Mouse (Mus musculus) hindbrain, embryonic 12.5 days (tissue): ENCODE measurements around the gene Yy1. TPM values are rescaled to one million over a fixed set of nuclear protein-coding genes. Genes with fewer than 3 reads are reported as not detected.

Experiments
- ATAC-seq: fragments of 200-750 bp; cut with Nextera tagmentation; 2 replicates; pipeline ENCODE4 v1.8.0; 2017; ENCODE audit warnings: moderate TSS enrichment; ENCODE audit not compliant: low FRiP score
- H3K27ac ChIP-seq: fragments of 300-500 bp; sonication (generic); 2 replicates; pipeline ENCODE4 v1.5.1; 2016; ENCODE audit warnings: mild to moderate bottlenecking
- H3K27me3 ChIP-seq: fragments of 300-500 bp; sonication (generic); 2 replicates; pipeline ENCODE4 v1.6.1; 2016; ENCODE audit warnings: mild to moderate bottlenecking
- H3K36me3 ChIP-seq: fragments of 300-500 bp; sonication (generic); 2 replicates; pipeline ENCODE4 v1.6.1; 2016; ENCODE audit warnings: mild to moderate bottlenecking
- H3K4me1 ChIP-seq: fragments of 300-500 bp; sonication (generic); 2 replicates; pipeline ENCODE4 v1.6.1; 2016
- H3K4me2 ChIP-seq: fragments of 300-500 bp; sonication (generic); replicated peaks from 2 replicates; pipeline ENCODE4 v1.6.1; 2016; ENCODE audit warnings: mild to moderate bottlenecking
- H3K4me3 ChIP-seq: fragments of 300-500 bp; sonication (generic); 2 replicates; pipeline ENCODE4 v1.5.1; 2016; ENCODE audit warnings: mild to moderate bottlenecking
- H3K9ac ChIP-seq: fragments of 300-500 bp; sonication (generic); 2 replicates; pipeline ENCODE4 v1.6.1; 2016; ENCODE audit warnings: mild to moderate bottlenecking, moderate library complexity
- H3K9me3 ChIP-seq: fragments of 300-500 bp; sonication (generic); replicated peaks from 2 replicates; pipeline ENCODE4 v1.6.1; 2016; ENCODE audit warnings: mild to moderate bottlenecking
- WGBS: fragments of 180-500 bp; shearing (Covaris S2); methylation state at CpG from one replicate; pipeline ENCODE4 v1.1.7; 2016; 5-methylcytosine and 5-hydroxymethylcytosine counted together
- polyA plus RNA-seq: library from polyadenylated mRNA; unstranded; fragments of >200 nt; fragmentation: Nextera tagmentation; extraction: Ambion mirVana; gene quantifications from 2 replicates; pipeline ENCODE4 v1.2.1, GENCODE M21; 2016

The Yy1 gene
- 16.2 and 18.3 TPM in 2 replicates for polyA plus RNA-seq

DNA sequence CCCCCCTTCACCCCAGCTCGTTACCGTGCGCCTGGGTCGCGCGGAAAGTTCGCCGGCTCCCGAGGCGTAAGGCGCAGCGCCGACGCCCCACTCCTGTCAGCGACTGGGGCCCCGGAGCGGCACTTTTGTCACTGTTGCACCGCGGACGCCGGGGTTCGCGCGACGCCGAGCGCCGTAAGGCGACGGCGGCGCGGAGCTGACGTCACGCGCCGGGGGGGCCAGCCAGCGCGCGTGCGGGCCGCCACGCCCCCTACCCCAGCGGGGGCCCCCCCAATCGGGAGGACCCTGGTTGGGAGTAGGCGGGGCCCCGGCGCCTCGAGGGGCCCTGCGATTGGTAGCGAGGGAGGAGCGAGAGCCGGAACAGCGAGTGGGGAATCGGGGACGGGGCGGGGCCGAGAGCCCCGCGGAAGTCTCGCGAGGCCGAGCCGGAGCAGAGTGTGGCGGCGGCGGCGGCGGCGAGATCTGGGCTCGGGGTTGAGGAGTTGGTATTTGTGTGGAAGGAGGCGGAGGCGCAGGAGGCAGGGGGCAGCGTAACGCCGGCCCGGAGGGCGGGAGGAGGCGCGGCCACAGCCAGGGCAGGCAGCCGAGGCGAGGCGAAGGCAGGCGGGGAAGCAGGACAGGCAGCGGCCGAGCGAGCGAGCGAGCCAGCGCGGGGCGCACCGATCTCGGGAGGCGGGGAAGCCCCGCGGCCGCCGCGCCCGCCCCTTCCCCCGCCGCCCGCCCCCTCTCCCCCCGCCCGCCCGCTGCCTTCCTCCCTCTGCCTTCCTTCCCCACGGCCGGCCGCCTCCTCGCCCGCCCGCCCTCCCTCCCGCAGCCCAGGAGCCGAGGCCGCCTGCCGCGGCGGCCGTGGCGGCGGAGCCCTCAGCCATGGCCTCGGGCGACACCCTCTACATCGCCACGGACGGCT lies at the start of gene Yy1:
TSS of gene Yy1 (plus strand) at position 428 of the 907 bp plus-strand sequence.
- no peaks in the 10 kb centered on the region for H3K36me3 ChIP-seq
- ATAC-seq = peak; percentile 93
- WGBS = under 1% methylated on average over 74 of the region's 127 CpGs
- peak within 1 kb of the TSS; percentile 100 for H3K27ac ChIP-seq
- no peaks in the 10 kb centered on the region for H3K9me3 ChIP-seq
- peaks cover 29% of the 10 kb centered on the region for H3K4me1 ChIP-seq
- peak within 1 kb of the TSS; percentile 99 for H3K4me3 ChIP-seq
- peak within 1 kb of the TSS; percentile 97 for H3K9ac ChIP-seq
- no peaks in the 10 kb centered on the region for H3K27me3 ChIP-seq
- H3K4me2 ChIP-seq = peak within 1 kb of the TSS; percentile 66

DNA sequence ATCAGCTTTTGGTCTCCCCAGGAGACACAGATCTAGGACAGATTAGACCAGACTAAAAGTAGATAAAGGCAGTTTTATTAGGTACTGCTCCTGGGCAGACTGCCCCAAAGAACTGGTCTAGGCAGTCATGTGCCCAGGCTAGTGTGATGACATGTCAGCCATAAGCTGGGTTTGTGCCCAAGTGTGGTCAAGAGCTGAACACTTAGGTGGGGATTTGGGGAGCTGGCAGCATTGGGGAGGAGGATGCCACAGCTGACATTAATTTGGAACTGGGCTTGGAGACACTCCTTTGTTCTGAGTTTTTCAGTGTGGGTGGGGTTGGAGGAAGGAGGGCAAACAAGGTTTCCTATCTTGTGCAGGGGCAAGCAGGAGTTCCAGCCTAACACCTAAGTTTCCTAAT lies 46.8 kb upstream of the Yy1 start:
- H3K27ac ChIP-seq = no peak overlapping the region
- no peak overlapping the region for H3K9ac ChIP-seq
- H3K4me3 ChIP-seq = no peak overlapping the region
- H3K4me2 ChIP-seq = no peak overlapping the region
- H3K36me3 ChIP-seq = no peaks in the 10 kb centered on the region
- no peaks in the 10 kb centered on the region for H3K4me1 ChIP-seq
- H3K9me3 ChIP-seq = no peaks in the 10 kb centered on the region
- H3K27me3 ChIP-seq = no peaks in the 10 kb centered on the region
- no peak for ATAC-seq

DNA sequence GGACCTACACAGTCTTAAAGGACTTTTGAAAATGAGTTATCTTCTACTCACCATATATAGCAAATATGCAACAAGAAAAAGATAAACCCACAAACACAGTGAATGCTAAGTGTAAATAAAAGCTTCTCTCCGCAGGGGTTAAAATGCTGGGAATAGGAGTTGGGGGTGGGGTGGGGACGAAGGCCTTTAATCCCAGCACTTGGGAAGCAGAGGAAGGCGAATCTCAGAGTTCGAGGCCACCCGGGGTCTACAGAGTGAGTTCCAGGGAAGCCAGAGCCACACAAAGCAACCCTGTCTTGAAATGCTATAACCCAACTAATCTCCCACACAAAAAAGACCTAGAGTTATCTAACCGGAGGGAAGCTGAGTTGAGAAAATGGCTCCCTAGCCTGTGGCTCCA lies 43.8 kb upstream of the Yy1 start:
- no peak overlapping the region for H3K9ac ChIP-seq
- H3K4me3 ChIP-seq = no peak overlapping the region
- no peaks in the 10 kb centered on the region for H3K36me3 ChIP-seq
- ATAC-seq = no peak
- WGBS = 58% methylated on average over 6 of the region's 6 CpGs
- H3K27ac ChIP-seq = no peak overlapping the region
- no peaks in the 10 kb centered on the region for H3K9me3 ChIP-seq
- H3K4me2 ChIP-seq = no peak overlapping the region
- H3K4me1 ChIP-seq = no peaks in the 10 kb centered on the region; the same call in 1 of the 2 replicates
- H3K27me3 ChIP-seq = no peaks in the 10 kb centered on the region

DNA sequence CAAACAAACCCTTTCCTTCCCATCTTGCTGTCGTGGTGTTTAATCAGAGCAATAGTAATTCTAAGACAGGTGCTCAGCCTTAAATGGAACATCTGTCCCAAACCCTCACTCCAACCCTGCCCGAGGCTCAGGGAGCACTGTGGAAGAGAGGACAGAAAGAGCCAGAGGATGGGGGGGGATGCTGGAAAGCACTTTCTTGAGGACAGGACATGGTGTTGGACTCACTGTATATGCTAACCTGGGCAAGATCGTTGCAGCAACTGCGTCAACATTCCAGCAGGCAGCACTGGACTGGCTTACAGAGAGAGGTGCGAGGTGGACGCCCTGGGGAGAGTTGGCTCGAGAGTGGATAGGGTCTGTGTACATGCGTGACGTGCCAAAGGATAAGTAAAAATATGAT lies 43.3 kb upstream of the Yy1 start:
- Histone ChIP-seq H3K9ac (no peak overlapping the region), H3K4me1 (no peaks in the 10 kb centered on the region; the same call in 1 of the 2 replicates), H3K27ac (no peak overlapping the region), H3K4me2 (no peak overlapping the region), H3K36me3 (no peaks in the 10 kb centered on the region), H3K27me3 (no peaks in the 10 kb centered on the region), H3K4me3 (no peak overlapping the region), H3K9me3 (no peaks in the 10 kb centered on the region)
- WGBS = 90% methylated on average over 9 of the region's 9 CpGs
- ATAC-seq = no peak

DNA sequence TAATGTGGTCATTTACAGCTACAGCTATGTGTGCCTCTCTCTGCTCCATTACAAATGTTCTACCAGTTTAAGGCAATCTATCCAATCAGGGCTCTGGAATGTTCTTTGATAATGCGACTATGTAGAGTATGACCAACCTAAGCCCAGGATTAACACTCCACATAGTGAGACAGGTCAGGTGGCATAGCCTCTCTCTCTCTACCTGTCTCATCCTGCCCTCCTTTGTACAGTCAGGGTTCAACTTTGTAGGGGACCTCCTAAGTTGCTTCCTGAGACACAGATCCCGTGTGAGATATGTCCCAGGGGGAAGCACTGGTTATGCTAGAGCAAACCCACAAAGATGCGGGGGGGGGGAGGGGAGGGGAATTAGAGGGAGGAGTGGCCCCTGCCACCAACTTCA lies 42.5 kb upstream of the Yy1 start:
- H3K9ac ChIP-seq = no peak overlapping the region
- H3K9me3 ChIP-seq = no peaks in the 10 kb centered on the region
- no peak for ATAC-seq
- H3K36me3 ChIP-seq = no peaks in the 10 kb centered on the region
- no peak overlapping the region for H3K4me3 ChIP-seq
- H3K27me3 ChIP-seq = no peaks in the 10 kb centered on the region
- WGBS = 78% methylated on average over 3 of the region's 3 CpGs
- no peaks in the 10 kb centered on the region; the same call in 1 of the 2 replicates for H3K4me1 ChIP-seq
- H3K27ac ChIP-seq = no peak overlapping the region
- no peak overlapping the region for H3K4me2 ChIP-seq

DNA sequence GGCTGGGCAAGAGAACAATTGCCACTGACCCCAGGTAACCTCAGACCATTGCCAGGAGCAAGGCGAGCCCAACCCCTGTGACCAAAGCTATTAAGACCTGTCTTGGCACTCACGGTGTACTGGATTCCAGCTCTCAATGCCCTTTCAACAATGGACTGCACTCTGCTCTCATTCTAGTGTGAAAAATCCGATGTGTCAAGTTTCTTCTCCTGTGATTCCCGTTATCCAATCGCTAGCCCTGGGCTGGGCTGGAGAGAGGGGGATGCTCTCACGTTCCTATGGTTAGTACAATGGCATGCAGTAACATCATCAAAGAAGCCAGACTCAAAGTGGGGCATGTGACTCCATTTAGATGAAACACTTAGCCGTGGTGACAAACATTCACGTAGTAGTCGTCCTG lies 41.0 kb upstream of the Yy1 start:
- H3K27me3 ChIP-seq = no peaks in the 10 kb centered on the region
- H3K4me1 ChIP-seq = no peaks in the 10 kb centered on the region; the same call in 1 of the 2 replicates
- H3K4me2 ChIP-seq = no peak overlapping the region
- no peak for ATAC-seq
- no peak overlapping the region for H3K27ac ChIP-seq
- no peak overlapping the region for H3K9ac ChIP-seq
- WGBS = 45% methylated on average over 9 of the region's 9 CpGs
- H3K36me3 ChIP-seq = no peaks in the 10 kb centered on the region
- H3K9me3 ChIP-seq = no peaks in the 10 kb centered on the region
- no peak overlapping the region for H3K4me3 ChIP-seq

DNA sequence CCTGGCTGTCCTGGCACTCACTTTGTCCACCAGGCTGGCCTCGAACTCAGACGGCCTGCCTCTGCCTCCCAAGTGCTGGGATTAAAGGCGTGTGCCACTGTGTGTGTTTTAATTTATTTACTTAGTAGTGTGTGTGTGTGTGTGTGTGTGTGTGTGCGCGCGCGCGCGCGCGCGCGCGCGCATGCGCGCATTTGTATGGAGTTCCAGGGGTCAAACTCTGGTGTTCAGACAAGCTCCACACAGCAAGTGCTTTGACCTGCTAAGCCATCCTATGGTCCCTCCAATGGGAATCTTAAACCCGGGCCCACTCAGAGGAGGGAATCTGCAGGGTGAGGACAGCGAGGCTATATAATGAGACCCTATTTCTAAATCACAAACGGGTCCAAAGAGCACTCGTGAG lies 37.6 kb upstream of the Yy1 start:
- Histone ChIP-seq H3K9me3 (no peaks in the 10 kb centered on the region), H3K4me2 (no peak overlapping the region), H3K36me3 (no peaks in the 10 kb centered on the region), H3K4me1 (peaks cover 3% of the 10 kb centered on the region; the same call in 1 of the 2 replicates), H3K9ac (no peak overlapping the region), H3K27me3 (no peaks in the 10 kb centered on the region), H3K4me3 (no peak overlapping the region), H3K27ac (no peak overlapping the region)
- ATAC-seq = no peak
- 86% methylated on average over 21 of the region's 21 CpGs for WGBS

DNA sequence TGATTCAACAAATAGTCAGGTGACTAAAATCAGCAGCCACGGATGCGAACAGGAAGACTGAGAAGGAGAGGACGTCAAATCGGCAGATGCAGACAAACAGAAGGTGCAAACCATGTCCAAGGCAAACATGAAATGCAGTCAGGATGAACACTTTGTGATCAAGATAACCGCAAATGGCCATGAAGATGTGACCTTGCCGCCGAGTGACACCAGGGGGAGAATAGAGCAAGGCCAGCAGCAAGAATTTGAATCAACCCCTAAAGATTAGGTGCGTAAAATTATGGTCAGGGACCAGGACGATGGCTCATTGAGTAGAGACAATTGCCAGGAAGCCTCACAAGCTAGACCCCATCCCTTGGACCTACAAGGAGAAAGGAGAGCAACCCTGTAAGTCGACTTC lies 36.2 kb upstream of the Yy1 start:
- Histone ChIP-seq H3K36me3 (no peaks in the 10 kb centered on the region), H3K27me3 (no peaks in the 10 kb centered on the region), H3K9me3 (no peaks in the 10 kb centered on the region), H3K4me1 (peaks cover 3% of the 10 kb centered on the region; the same call in 1 of the 2 replicates), H3K4me2 (no peak overlapping the region), H3K27ac (no peak overlapping the region), H3K9ac (no peak overlapping the region), H3K4me3 (no peak overlapping the region)
- WGBS = 91% methylated on average over 10 of the region's 10 CpGs
- ATAC-seq = no peak

DNA sequence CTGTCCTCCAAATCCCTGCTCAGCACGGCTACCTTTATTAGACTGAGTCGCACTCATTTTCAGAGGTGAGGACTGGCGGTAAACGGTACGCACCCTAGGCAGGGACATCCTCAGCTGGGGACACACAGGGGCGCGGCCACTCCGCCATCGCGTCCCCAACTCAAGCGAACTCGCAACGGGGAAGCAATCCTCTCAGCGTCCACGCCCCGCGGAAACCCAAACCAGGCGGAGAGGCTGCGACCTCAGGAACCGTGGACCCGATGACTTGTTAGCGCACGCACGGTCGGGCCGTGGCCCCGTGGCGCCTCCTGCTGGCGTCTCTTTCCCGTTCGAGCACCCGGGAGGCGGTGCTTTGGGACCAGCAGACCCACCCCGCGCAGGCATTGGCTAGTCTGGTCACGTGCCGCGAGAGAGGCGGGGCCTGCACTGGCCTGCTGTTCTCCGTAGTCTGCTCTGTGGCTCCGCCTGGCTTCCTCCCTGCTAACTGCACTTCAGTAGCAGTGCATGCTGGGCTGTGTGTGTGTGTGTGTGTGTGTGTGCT lies 35.0 kb upstream of the Yy1 start:
- no peaks in the 10 kb centered on the region for H3K9me3 ChIP-seq
- 0 out of 2 replicates have a peak, but pooled peaks cover 3% of the 10 kb centered on the region for H3K4me1 ChIP-seq
- H3K9ac ChIP-seq = peak overlapping the region; percentile 76
- H3K4me2 ChIP-seq = peak overlapping the region; percentile 72
- peak; percentile 98 for ATAC-seq
- no peaks in the 10 kb centered on the region for H3K36me3 ChIP-seq
- peak overlapping the region; percentile 60 for H3K4me3 ChIP-seq
- WGBS = under 1% methylated on average over 39 of the region's 41 CpGs
- 0 out of 2 replicates have a peak overlapping the region, but pooled peaks have one; percentile 23 for H3K27ac ChIP-seq
- no peaks in the 10 kb centered on the region for H3K27me3 ChIP-seq

DNA sequence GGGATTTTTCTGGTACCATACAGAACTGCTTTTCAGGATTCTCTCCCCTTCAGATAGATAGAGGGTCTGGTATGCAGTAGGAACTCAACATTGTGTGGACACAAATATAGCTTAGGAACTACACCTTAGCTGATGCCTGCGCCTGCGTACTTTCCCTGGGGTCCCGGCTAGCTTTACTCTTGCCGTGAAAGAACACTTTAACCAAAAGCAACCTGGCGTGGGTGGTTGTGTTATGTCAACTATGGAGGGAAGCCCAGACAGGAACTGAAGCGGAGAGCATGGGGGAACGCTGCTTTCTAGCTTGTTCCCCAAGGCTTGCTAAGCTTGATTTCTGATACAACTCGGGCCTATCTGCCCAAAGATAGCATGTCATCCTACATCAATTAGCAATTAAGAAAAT lies 34.5 kb upstream of the Yy1 start:
- H3K4me2 ChIP-seq = peak overlapping the region; percentile 72
- WGBS = 75% methylated on average over 8 of the region's 8 CpGs
- H3K27me3 ChIP-seq = no peaks in the 10 kb centered on the region
- H3K9ac ChIP-seq = no peak overlapping the region
- no peaks in the 10 kb centered on the region for H3K36me3 ChIP-seq
- no peak overlapping the region for H3K27ac ChIP-seq
- ATAC-seq = no peak
- 0 out of 2 replicates have a peak, but pooled peaks cover 3% of the 10 kb centered on the region for H3K4me1 ChIP-seq
- no peaks in the 10 kb centered on the region for H3K9me3 ChIP-seq
- peak overlapping the region; percentile 60; the same call in 1 of the 2 replicates for H3K4me3 ChIP-seq

DNA sequence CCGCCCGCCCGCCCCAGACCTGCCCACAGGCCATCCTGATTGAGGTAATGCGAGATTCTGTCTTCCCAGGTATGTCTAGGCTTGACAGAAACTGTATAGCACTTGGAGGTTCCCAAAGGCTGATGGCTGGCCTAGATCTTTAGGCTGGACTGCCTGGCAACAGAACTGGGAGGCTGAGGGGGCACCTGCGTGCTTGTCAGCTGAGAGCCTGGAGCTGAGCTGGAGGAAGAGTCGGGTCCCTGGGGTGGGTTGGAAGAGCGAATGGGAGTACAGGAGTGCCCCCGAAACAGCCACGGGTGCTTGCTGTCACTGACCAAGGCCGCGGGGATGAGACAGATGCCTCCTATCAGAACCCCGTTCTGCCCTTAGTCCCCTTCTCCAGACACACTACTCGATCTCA lies 34.1 kb upstream of the Yy1 start:
- H3K4me3 ChIP-seq = no peak overlapping the region
- no peak overlapping the region for H3K4me2 ChIP-seq
- H3K4me1 ChIP-seq = 0 out of 2 replicates have a peak, but pooled peaks cover 3% of the 10 kb centered on the region
- no peaks in the 10 kb centered on the region for H3K9me3 ChIP-seq
- no peak overlapping the region for H3K9ac ChIP-seq
- no peaks in the 10 kb centered on the region for H3K36me3 ChIP-seq
- WGBS = 85% methylated on average over 13 of the region's 13 CpGs
- no peak overlapping the region for H3K27ac ChIP-seq
- H3K27me3 ChIP-seq = no peaks in the 10 kb centered on the region
- no peak for ATAC-seq

DNA sequence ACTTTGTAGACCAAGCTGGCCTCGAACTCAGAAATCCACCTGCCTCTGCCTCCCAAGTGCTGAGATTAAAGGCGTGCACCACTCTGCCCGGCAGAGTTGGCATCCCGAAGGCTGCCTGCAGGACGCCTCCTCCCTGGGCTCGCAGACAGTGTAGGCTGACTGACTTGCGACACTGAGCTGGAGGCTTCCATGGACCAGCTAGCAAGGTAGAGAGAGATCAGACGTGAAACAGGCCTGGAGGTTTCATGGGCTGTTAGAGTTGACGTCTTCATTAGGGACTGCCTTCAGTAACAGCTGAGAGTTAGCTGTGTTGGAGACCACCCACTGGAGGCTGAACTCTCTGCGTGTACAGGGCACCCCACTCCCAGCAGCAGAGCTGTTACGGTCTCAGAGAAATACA lies 33.5 kb upstream of the Yy1 start:
- Histone ChIP-seq H3K36me3 (no peaks in the 10 kb centered on the region), H3K27ac (no peak overlapping the region), H3K4me1 (0 out of 2 replicates have a peak, but pooled peaks cover 3% of the 10 kb centered on the region), H3K9me3 (no peaks in the 10 kb centered on the region), H3K4me3 (no peak overlapping the region), H3K27me3 (no peaks in the 10 kb centered on the region), H3K9ac (no peak overlapping the region), H3K4me2 (no peak overlapping the region)
- 79% methylated on average over 11 of the region's 11 CpGs for WGBS
- ATAC-seq = no peak
